Mouse (Mus musculus): Measurements from ENCODE around the gene Gm42674. TPM values are rescaled to one million over a fixed set of nuclear protein-coding genes. Genes with fewer than 3 reads are reported as not detected.
A peak's percentile ranks its signal among the peaks of the same experiment; 100 is the strongest.

Gm42674 gene
- polyA plus RNA-seq, 1 experiment from 2014 or later, result not detected

- H3K9ac ChIP-seq, result peak within 1 kb of the TSS; percentile 19
- WGBS, result under 1% methylated on average over 23 of the region's 23 CpGs
Measured at GRCm38 (mm10) chr3:90612728-90613291, 11.1 kb downstream of the Gm42674 start, which contains the start of gene S100a6. Gene S100a6 (plus strand): TSS chr3:90612882.

GRCm38 (mm10) chr3:90613461-90614147 is 11.9 kb downstream of the Gm42674 start:
- WGBS, result 65% methylated on average over 7 of the region's 7 CpGs
- no peaks in the 10 kb centered on the region for H3K36me3 ChIP-seq
- H3K27ac ChIP-seq, result peak overlapping the region; percentile 85
- H3K9me3 ChIP-seq, result no peaks in the 10 kb centered on the region
- peak overlapping the region; percentile 71 for H3K4me2 ChIP-seq
- ATAC-seq (ENCODE audit: insufficient read depth, low FRiP score, low read depth), result no peak
- no peaks in the 10 kb centered on the region for H3K27me3 ChIP-seq (replicated peaks)
- peak overlapping the region; percentile 19; the same call in 1 of the 2 replicates for H3K9ac ChIP-seq
- H3K4me1 ChIP-seq, result peaks cover 21% of the 10 kb centered on the region
- peak overlapping the region; percentile 51 for H3K4me3 ChIP-seq (replicated peaks)

More at GRCm38 (mm10) chr3:90612728-90613291, 11.1 kb downstream of the Gm42674 start, which contains the start of gene S100a6:
- Histone ChIP-seq H3K36me3 (no peaks in the 10 kb centered on the region), H3K4me1 (peaks cover 21% of the 10 kb centered on the region), H3K4me2 (peak within 1 kb of the TSS; percentile 71), H3K4me3 (replicated peaks) (peak within 1 kb of the TSS; percentile 51), H3K9me3 (no peaks in the 10 kb centered on the region), H3K27ac (peak within 1 kb of the TSS; percentile 85), H3K27me3 (replicated peaks) (no peaks in the 10 kb centered on the region)
- peak; percentile 67 for ATAC-seq (ENCODE audit: insufficient read depth, low FRiP score, low read depth)

GRCm38 (mm10) chr3:90614148-90614530 is 12.4 kb downstream of the Gm42674 start:
- Histone ChIP-seq H3K36me3 (no peaks in the 10 kb centered on the region), H3K9me3 (no peaks in the 10 kb centered on the region), H3K4me3 (replicated peaks) (peak overlapping the region; percentile 51), H3K27me3 (replicated peaks) (no peaks in the 10 kb centered on the region), H3K9ac (no peak overlapping the region), H3K27ac (peak overlapping the region; percentile 85), H3K4me2 (peak overlapping the region; percentile 71), H3K4me1 (peaks cover 21% of the 10 kb centered on the region)
- WGBS, result 83% methylated on average over 6 of the region's 6 CpGs
- ATAC-seq (ENCODE audit: insufficient read depth, low FRiP score, low read depth), result no peak

DNA sequence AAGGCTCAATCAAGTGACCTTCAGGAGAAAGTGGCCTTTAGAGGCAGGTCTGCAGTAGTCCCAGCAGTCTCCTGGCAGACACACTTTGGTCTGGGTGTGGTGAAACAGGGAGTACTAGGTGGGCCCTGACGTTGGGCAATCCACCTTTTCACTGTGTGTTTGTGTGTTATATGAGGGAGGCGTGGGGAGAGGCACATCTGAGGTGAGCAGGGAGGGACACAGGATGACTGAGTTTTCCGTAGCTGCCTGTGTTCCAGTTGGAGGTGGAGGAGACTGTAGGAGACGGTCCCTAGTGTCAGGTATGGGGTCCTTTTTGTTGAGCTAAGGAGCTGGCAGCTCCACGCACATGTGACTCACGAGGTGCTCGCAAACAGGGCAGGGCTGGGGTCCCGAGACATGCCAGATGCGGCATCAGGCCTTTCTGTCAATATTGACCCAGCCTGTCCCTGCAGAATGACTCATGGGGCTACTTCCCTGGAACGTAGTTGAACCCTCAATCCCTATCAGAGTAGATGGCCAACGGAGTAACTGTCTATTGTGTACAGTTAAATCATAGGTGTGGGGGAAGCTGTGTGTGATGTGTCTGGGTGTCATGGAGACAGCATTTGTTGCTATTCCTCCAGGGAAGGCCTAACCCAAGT is 13.0 kb downstream of the Gm42674 start:
- ATAC-seq (ENCODE audit: insufficient read depth, low FRiP score, low read depth), result peak; percentile 51
- Histone ChIP-seq H3K4me3 (replicated peaks) (peak overlapping the region; percentile 51), H3K27me3 (replicated peaks) (no peaks in the 10 kb centered on the region), H3K9me3 (no peaks in the 10 kb centered on the region), H3K36me3 (no peaks in the 10 kb centered on the region), H3K27ac (peak overlapping the region; percentile 85), H3K4me2 (peak overlapping the region; percentile 71), H3K4me1 (peaks cover 21% of the 10 kb centered on the region), H3K9ac (no peak overlapping the region)
- WGBS, result 56% methylated on average over 11 of the region's 11 CpGs

DNA sequence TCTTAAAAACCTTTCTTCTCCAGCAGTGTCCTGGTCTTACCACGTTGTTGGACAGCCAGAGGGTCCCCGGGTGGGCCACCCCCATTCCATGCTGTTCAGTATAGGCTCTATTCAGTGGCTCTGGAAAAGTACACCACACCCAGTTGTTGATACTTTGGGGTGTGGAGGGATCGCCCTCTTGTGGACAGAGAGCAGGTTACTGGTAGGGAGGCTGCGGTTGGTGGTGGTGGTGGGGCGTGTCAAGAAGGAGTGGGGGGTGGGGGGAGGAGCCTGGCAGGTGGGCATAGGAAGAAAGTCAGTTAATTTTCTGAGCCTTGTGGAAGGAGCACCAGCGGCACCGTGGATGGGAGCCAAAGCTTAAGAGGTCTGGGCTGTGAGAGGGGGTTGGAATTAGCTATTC is 13.7 kb downstream of the Gm42674 start:
- Histone ChIP-seq H3K27me3 (replicated peaks) (no peaks in the 10 kb centered on the region), H3K4me1 (peaks cover 21% of the 10 kb centered on the region), H3K9me3 (no peaks in the 10 kb centered on the region), H3K4me3 (replicated peaks) (peak overlapping the region; percentile 51), H3K4me2 (peak overlapping the region; percentile 71), H3K9ac (no peak overlapping the region), H3K36me3 (no peaks in the 10 kb centered on the region), H3K27ac (peak overlapping the region; percentile 85; the same call in 1 of the 2 replicates)
- 9% methylated on average over 7 of the region's 7 CpGs for WGBS
- peak; percentile 68 for ATAC-seq (ENCODE audit: insufficient read depth, low FRiP score, low read depth)

DNA sequence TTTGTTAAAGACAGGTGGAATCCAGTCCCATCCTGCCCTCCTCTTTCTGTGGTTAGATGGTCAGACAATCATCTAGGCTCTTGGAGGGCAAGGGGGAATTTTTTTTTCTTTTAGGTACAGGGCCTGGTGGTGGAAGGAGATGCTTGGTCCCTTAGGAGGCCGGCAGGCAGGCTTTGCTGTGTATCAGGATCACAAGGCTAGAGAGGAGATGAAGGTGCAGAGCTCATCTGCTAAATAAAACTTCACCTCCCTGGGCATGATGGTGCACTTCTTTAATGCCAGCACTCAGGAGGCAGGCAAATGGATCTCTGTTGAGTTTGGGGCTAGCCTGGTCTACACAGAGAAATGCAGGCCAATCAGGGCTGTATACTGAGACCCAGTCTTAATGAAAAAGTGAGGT is 14.2 kb downstream of the Gm42674 start:
- 0 out of 2 replicates have a peak overlapping the region, but pooled peaks have one; percentile 35 for H3K27ac ChIP-seq
- peak overlapping the region; percentile 71; the same call in 1 of the 2 replicates for H3K4me2 ChIP-seq
- 61% methylated on average over 1 of the region's 1 CpGs for WGBS
- H3K9ac ChIP-seq, result no peak overlapping the region
- H3K4me3 ChIP-seq (replicated peaks), result peak overlapping the region; percentile 51; the same call in 1 of the 2 replicates
- ATAC-seq (ENCODE audit: insufficient read depth, low FRiP score, low read depth), result no peak
- no peaks in the 10 kb centered on the region for H3K9me3 ChIP-seq
- H3K36me3 ChIP-seq, result no peaks in the 10 kb centered on the region
- peaks cover 21% of the 10 kb centered on the region for H3K4me1 ChIP-seq
- H3K27me3 ChIP-seq (replicated peaks), result no peaks in the 10 kb centered on the region

- 3% methylated on average over 1 of the region's 1 CpGs for WGBS
- Histone ChIP-seq H3K27ac (no peak overlapping the region), H3K9me3 (no peaks in the 10 kb centered on the region), H3K4me3 (replicated peaks) (no peak overlapping the region), H3K36me3 (no peaks in the 10 kb centered on the region), H3K4me1 (peaks cover 21% of the 10 kb centered on the region), H3K4me2 (no peak overlapping the region), H3K27me3 (replicated peaks) (no peaks in the 10 kb centered on the region), H3K9ac (no peak overlapping the region)
- ATAC-seq (ENCODE audit: insufficient read depth, low FRiP score, low read depth), result no peak
Measured at GRCm38 (mm10) chr3:90617586-90617985, 15.9 kb downstream of the Gm42674 start.

DNA sequence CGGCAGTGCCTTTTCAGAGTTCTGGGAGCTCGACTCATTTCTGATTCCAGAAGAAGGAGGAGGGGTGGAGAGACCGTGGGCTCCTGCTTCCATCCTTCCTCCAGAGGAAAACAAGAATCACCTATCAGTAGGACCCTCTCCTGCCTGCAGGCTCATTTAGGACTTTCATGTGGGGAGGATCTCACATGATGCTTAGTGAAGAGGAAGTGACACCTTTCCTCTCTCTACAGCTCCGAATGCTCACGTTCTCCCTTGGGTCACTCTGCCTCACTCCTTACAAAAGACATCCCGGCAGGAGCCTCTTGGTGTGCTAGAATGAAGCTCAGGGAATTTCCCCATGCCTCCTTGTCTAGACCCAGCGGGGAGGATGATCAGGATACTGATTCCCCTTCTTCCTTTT is 19.8 kb downstream of the Gm42674 start:
- Histone ChIP-seq H3K27me3 (replicated peaks) (no peaks in the 10 kb centered on the region), H3K4me3 (replicated peaks) (no peak overlapping the region), H3K36me3 (no peaks in the 10 kb centered on the region), H3K9ac (no peak overlapping the region), H3K4me1 (peaks cover 15% of the 10 kb centered on the region), H3K4me2 (no peak overlapping the region), H3K9me3 (no peaks in the 10 kb centered on the region), H3K27ac (no peak overlapping the region)
- 45% methylated on average over 7 of the region's 7 CpGs for WGBS
- ATAC-seq (ENCODE audit: insufficient read depth, low FRiP score, low read depth), result no peak

GRCm38 (mm10) chr3:90623435-90624071 is 21.8 kb downstream of the Gm42674 start:
- Histone ChIP-seq H3K36me3 (no peaks in the 10 kb centered on the region), H3K9me3 (no peaks in the 10 kb centered on the region), H3K4me2 (no peak overlapping the region), H3K27me3 (replicated peaks) (no peaks in the 10 kb centered on the region), H3K4me1 (peaks cover 15% of the 10 kb centered on the region), H3K27ac (peak overlapping the region; percentile 51), H3K9ac (no peak overlapping the region), H3K4me3 (replicated peaks) (no peak overlapping the region)
- WGBS, result 19% methylated on average over 2 of the region's 2 CpGs
- peak; percentile 34; the same call in 1 of the 2 replicates for ATAC-seq (ENCODE audit: insufficient read depth, low FRiP score, low read depth)

DNA sequence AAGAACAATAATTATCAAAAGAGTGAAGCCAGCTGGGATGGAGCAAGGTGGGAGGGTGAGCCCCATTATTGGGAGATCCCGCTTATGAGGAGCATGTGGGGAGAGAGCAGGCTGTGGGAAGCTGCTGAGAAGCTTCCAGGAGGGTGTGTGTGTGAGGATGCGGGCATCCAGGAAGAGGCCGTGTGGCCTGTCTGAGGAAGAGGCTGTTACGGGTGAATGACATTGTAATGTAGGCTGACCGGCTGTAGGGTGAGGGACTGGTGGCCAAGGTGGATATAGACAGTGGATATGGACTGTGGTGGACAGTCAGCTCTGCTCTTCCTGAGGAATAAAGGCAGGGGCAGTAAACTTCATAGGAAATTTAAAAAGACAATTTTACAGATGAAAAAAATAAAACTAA is 23.8 kb downstream of the Gm42674 start:
- Histone ChIP-seq H3K4me1 (peaks cover 15% of the 10 kb centered on the region), H3K4me2 (no peak overlapping the region), H3K36me3 (no peaks in the 10 kb centered on the region), H3K9ac (no peak overlapping the region), H3K9me3 (no peaks in the 10 kb centered on the region), H3K27me3 (replicated peaks) (no peaks in the 10 kb centered on the region), H3K27ac (peak overlapping the region; percentile 90), H3K4me3 (replicated peaks) (no peak overlapping the region)
- 76% methylated on average over 5 of the region's 5 CpGs for WGBS
- no peak for ATAC-seq (ENCODE audit: insufficient read depth, low FRiP score, low read depth)

- Histone ChIP-seq H3K27me3 (replicated peaks) (no peaks in the 10 kb centered on the region), H3K9ac (no peak overlapping the region), H3K4me1 (peaks cover 15% of the 10 kb centered on the region), H3K9me3 (no peaks in the 10 kb centered on the region), H3K36me3 (no peaks in the 10 kb centered on the region), H3K4me2 (no peak overlapping the region), H3K4me3 (replicated peaks) (no peak overlapping the region), H3K27ac (peak overlapping the region; percentile 90)
- ATAC-seq (ENCODE audit: insufficient read depth, low FRiP score, low read depth), result peak; percentile 59
- 41% methylated on average over 9 of the region's 9 CpGs for WGBS
Measured at GRCm38 (mm10) chr3:90626266-90627021, 24.7 kb downstream of the Gm42674 start.
